Mouse (Mus musculus) G1E (cell line): ENCODE measurements around the gene Gm2174. TPM values are rescaled to one million over a fixed set of nuclear protein-coding genes. Genes with fewer than 3 reads are reported as not detected.

Experiments used
- ATAC-seq: 2 replicates; pipeline ENCODE4 v1.8.0; 2016; ENCODE audit warnings: mild to moderate bottlenecking; ENCODE audit not compliant: insufficient number of reproducible peaks, poor library complexity, low FRiP score, severe bottlenecking; ENCODE audit errors: extremely low read depth
- DNase-seq: peaks from one replicate; pipeline ENCODE4 v3.0.0; 2012; ENCODE audit warnings: low spot score
- H3K27me3 ChIP-seq: 2 replicates; pipeline ENCODE4 v1.6.1; 2012; ENCODE audit warnings: mild to moderate bottlenecking, low read length, inconsistent platforms; ENCODE audit not compliant: insufficient read depth
- H3K36me3 ChIP-seq: replicated peaks from 2 replicates; pipeline ENCODE3; 2012; ENCODE audit warnings: mild to moderate bottlenecking, inconsistent platforms
- H3K4me1 ChIP-seq: 2 replicates; pipeline ENCODE4 v1.6.1; 2012; ENCODE audit warnings: low read depth, low read length, inconsistent platforms, mixed read lengths; ENCODE audit not compliant: insufficient read depth
- H3K4me3 ChIP-seq: 2 replicates; pipeline ENCODE4 v1.5.1; 2012; ENCODE audit warnings: low read depth, mild to moderate bottlenecking, inconsistent platforms, low read length, moderate library complexity, mixed read lengths
- H3K9me3 ChIP-seq: replicated peaks from 2 replicates; pipeline ENCODE4 v1.6.1; 2012; ENCODE audit warnings: inconsistent platforms
- CTCF ChIP-seq: IDR thresholded peaks from 2 replicates; pipeline ENCODE4 v1.5.1; 2012; ENCODE audit warnings: low read depth, low read length, inconsistent platforms, mixed read lengths
- GATA1 ChIP-seq: IDR thresholded peaks from 2 replicates; pipeline ENCODE4 v1.6.1; 2012; ENCODE audit warnings: borderline replicate concordance, low read length, inconsistent platforms, mixed read lengths
- GATA2 ChIP-seq: IDR thresholded peaks from 2 replicates; pipeline ENCODE4 v1.6.1; 2012; ENCODE audit warnings: low read depth, low read length, inconsistent platforms, borderline replicate concordance
- POLR2AphosphoS5 ChIP-seq: IDR thresholded peaks from 2 replicates; pipeline ENCODE4 v1.6.1; 2012; ENCODE audit warnings: low read depth, low read length, inconsistent platforms; ENCODE audit not compliant: insufficient replicate concordance
- TAL1 ChIP-seq: conservative IDR thresholded peaks from 2 replicates; pipeline ENCODE4 v1.6.1; 2012; ENCODE audit warnings: low read depth, low read length, inconsistent platforms, mixed read lengths
- polyA plus RNA-seq: library from polyadenylated mRNA; stranded (reverse); fragments of >175 nt; gene quantifications from 2 replicates; pipeline ENCODE4 v1.2.3, GENCODE M21; 2012
- total RNA-seq, 2 experiments: library from RNA; stranded (forward) in 1 of 2; stranded (reverse) in 1 of 2; fragments of 200-1000 nt in 1 of 2; fragments of >200 nt in 1 of 2; fragmentation: Nextera tagmentation in 1 of 2; gene quantifications; 2 replicates each; pipeline ENCODE4 v1.2.3; 2014 to 2017

Gm2174 gene
- total and polyA plus RNA-seq, 3 experiments: 52.9 TPM; not detected in 2

DNA sequence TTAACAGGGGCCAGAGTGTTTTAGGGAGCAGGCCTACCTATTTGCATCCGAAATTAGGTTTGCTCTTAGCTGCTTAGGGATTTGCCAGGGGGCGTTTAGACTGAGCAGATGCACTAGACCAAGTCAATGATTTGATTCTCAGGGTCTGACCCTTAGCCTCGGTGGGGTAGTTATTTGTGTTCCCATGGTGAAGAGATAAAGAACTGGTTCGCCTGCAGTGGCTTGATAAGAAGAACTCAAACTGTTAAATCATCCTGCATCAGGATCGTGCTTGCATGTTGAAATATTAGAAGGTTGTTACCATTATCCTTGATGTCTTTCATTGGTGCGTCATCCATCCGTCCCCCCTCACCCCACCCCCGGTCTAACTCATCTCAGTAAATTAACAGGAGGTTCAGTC lies 8.6 kb downstream of the Gm2174 start:
- H3K9me3 ChIP-seq: no peaks in the 10 kb centered on the region
- DNase-seq (peak; percentile 39), ATAC-seq (peak; percentile 55)
- H3K36me3 ChIP-seq: peaks cover 9% of the 10 kb centered on the region
- no peaks in the 10 kb centered on the region for H3K27me3 ChIP-seq
- TF ChIP-seq GATA1: no peak
- peak; percentile 83 for TF ChIP-seq TAL1
- TF ChIP-seq GATA2: no peak
- no peak for TF ChIP-seq POLR2AphosphoS5
- no peak for TF ChIP-seq CTCF
- H3K4me3 ChIP-seq: peak overlapping the region; percentile 84; the same call in 1 of the 2 replicates
- peaks cover 30% of the 10 kb centered on the region for H3K4me1 ChIP-seq

DNA sequence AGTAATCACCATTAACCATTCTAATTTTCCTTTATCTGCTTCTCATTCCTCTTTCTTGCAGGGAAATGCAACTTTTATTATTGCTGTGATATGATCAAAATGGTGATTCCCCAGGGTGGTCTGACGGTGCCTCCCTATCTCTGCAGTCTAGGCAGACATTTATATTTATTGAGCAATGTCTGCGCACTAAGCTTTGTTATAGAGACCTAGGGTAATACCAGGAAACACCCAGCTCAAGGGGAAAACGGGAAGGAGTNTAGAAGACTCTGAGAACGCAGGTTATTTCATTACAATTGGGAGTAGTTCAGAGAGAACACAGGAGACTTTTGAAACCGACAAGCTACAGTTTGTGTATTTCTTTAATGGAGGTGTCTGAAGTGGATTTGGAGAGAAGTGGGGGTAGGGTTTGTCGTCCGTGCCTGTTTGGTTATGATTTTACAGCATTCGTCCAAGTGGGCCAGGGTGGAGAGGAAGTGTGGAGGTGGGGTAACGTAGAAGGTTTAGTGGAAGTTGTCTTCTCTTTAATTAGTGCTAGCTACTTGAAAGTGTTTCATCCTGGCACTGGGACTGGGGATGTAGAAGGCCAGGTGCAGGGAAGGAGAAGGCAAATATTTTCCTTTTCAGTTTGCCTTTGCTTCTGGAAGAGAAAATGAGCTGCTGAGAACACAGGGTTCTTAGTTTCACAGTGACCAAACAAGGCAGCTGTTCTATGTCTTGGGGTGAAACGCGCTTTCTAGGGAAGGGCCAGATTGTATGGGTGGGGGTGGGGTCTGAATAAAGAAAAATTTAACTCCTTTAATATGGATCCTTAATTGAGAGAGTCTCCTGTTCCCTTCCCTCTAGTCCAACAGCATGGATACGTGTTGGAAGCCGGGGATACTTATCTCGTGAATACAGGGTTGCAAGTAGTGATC lies 14.5 kb downstream of the Gm2174 start:
- H3K4me1 ChIP-seq: peaks cover 55% of the 10 kb centered on the region
- no peak for ATAC-seq
- TF ChIP-seq GATA1 (no peak), TAL1 (no peak), CTCF (no peak), GATA2 (no peak), POLR2AphosphoS5 (no peak)
- H3K27me3 ChIP-seq: no peaks in the 10 kb centered on the region
- H3K36me3 ChIP-seq: peaks cover 24% of the 10 kb centered on the region
- DNase-seq: no peak
- H3K9me3 ChIP-seq: no peaks in the 10 kb centered on the region
- no peak overlapping the region for H3K4me3 ChIP-seq

DNA sequence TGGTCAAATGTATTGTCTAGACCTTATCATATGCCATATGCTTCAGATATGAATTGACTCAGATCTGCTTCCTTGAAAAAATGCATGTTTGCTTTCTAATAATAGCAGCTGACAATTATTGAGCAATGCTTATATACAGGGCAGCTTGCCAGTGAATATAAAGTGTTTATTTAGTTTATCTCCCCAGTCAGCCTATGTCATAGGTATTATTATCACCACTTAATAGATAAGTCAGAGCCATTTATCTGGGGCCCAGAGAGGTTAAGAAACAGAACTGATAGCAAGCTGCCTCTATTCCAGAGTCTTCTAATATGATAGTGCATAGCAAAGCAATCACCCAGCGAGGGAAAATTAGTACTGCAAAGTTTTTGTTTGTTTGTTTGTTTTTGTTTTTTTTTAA lies 17.1 kb downstream of the Gm2174 start:
- DNase-seq: no peak
- peak; percentile 96 for ATAC-seq

DNA sequence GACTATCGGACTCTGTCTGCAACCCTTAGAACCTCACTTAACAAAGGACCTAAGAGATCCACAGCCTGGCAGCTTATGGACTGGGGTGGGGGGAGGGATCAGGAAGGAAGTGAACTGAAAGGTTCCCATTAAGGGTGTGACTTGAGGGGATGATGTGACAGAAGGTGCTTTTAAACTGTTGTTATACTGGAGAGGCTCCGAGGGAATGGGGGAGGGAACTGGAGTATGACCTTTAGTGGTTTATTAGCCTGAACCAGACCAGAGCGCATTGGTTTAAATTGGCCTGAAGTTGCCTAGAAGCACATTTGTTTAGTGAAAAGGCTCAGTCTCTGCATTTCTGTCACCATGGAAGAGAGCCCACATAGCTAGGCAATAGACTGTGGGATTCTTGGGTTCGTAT lies 19.9 kb downstream of the Gm2174 start:
- Histone ChIP-seq H3K36me3 (peaks cover 38% of the 10 kb centered on the region), H3K4me3 (no peak overlapping the region), H3K4me1 (peaks cover 40% of the 10 kb centered on the region), H3K9me3 (no peaks in the 10 kb centered on the region), H3K27me3 (no peaks in the 10 kb centered on the region)
- DNase-seq (no peak), ATAC-seq (no peak)
- TF ChIP-seq GATA2 (no peak), POLR2AphosphoS5 (no peak), GATA1 (no peak), CTCF (no peak), TAL1 (no peak)

More for the DNA sequence above, 17.1 kb downstream of the Gm2174 start:
- no peaks in the 10 kb centered on the region for H3K27me3 ChIP-seq
- peaks cover 36% of the 10 kb centered on the region for H3K36me3 ChIP-seq
- no peaks in the 10 kb centered on the region for H3K9me3 ChIP-seq
- no peak overlapping the region for H3K4me3 ChIP-seq
- TF ChIP-seq GATA1: no peak
- TF ChIP-seq POLR2AphosphoS5: no peak
- TF ChIP-seq CTCF: no peak
- TF ChIP-seq TAL1: peak; percentile 58; the same call in 1 of the 2 replicates
- no peak for TF ChIP-seq GATA2
- H3K4me1 ChIP-seq: peaks cover 62% of the 10 kb centered on the region

DNA sequence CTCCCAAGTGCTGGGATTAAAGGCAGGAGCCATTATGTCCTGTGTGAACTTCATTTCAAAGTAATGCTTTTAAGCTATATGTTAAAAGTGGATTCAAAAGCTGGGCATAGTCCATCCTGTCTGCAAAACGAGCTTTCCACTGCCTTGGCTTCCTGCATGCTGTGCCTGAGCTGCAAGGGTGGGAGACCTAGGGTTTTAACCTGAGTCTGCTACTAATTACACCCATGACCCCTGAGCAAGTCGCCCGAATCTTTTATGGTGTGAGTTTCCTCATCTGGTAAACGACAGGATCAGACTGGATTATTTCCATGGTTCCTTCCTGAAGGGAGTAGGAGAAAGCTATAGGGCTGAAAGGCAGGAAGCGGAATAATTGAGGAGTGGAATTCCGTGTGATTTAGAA lies 20.7 kb downstream of the Gm2174 start:
- no peaks in the 10 kb centered on the region for H3K9me3 ChIP-seq
- DNase-seq (no peak), ATAC-seq (no peak)
- no peak for TF ChIP-seq POLR2AphosphoS5
- no peak for TF ChIP-seq CTCF
- no peak for TF ChIP-seq TAL1
- TF ChIP-seq GATA1: no peak
- no peak for TF ChIP-seq GATA2
- H3K27me3 ChIP-seq: no peaks in the 10 kb centered on the region
- H3K4me1 ChIP-seq: peaks cover 35% of the 10 kb centered on the region
- no peak overlapping the region for H3K4me3 ChIP-seq
- peaks cover 37% of the 10 kb centered on the region for H3K36me3 ChIP-seq

DNA sequence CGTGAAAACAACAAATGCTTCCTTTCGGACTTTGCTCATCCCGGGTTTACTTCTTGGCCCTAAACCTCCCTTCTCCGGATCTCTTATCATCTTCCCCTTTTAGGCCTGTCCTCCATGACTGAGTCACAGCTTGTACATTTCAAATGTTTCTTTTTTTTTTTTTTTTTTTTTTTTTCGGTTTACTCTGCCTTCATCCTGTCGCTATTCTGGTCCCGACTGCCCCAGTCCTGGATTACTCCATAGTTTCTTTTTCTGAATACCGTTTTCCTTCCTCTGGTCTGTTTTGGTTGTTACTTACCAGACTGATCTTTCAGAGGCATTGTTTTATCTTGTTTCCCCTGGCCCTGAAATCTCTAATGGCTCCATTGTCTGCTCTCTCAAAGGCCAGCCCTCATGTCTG lies 26.3 kb downstream of the Gm2174 start:
- Histone ChIP-seq H3K9me3 (no peaks in the 10 kb centered on the region), H3K36me3 (peaks cover 24% of the 10 kb centered on the region), H3K4me3 (no peak overlapping the region), H3K4me1 (no peaks in the 10 kb centered on the region), H3K27me3 (no peaks in the 10 kb centered on the region)
- no peak for TF ChIP-seq POLR2AphosphoS5
- no peak for TF ChIP-seq GATA2
- TF ChIP-seq GATA1: no peak
- TF ChIP-seq CTCF: no peak
- TF ChIP-seq TAL1: no peak
- no peak for DNase-seq
- ATAC-seq: no peak
